Mouse (Mus musculus) CH12.LX (cell line): ENCODE results near the gene Gnptab. TPM values are rescaled to one million over a fixed set of nuclear protein-coding genes. Genes with fewer than 3 reads are reported as not detected.

ENCODE experiments used
- DNase-seq: peaks from one replicate; pipeline ENCODE4 v3.0.0-alpha.2; 2013; ENCODE audit errors: extremely low read depth
- H3K27ac ChIP-seq: 2 replicates; pipeline ENCODE4 v1.5.1; 2012; ENCODE audit warnings: low read depth, mild to moderate bottlenecking, control low read depth, moderate library complexity; ENCODE audit not compliant: insufficient read depth
- H3K27me3 ChIP-seq: replicated peaks from 2 replicates; pipeline ENCODE3; 2012; ENCODE audit warnings: inconsistent platforms
- H3K36me3 ChIP-seq, 2 experiments: replicated peaks in 1 of 2; 2 replicates each; pipeline versions ENCODE3 to v1.6.1; 2012; ENCODE audit warnings: inconsistent platforms in 1 of 2, low read length in 1 of 2, mild to moderate bottlenecking in 1 of 2, mixed read lengths in 1 of 2, moderate library complexity in 1 of 2; ENCODE audit not compliant: control insufficient read depth in 1 of 2, insufficient read depth in 1 of 2
- H3K4me1 ChIP-seq, 2 experiments: 2 replicates each; pipeline ENCODE4 v1.6.1; 2012; ENCODE audit warnings: inconsistent platforms in 1 of 2, moderate library complexity in 1 of 2; ENCODE audit not compliant: insufficient read depth in 2 of 2, control insufficient read depth in 1 of 2
- H3K4me2 ChIP-seq: 2 replicates; pipeline ENCODE4 v1.6.1; 2012; ENCODE audit warnings: low read depth, mild to moderate bottlenecking, control low read depth; ENCODE audit not compliant: poor library complexity, insufficient read depth, severe bottlenecking
- H3K4me3 ChIP-seq, 3 experiments: fragments of 150-350 bp in 1 of 3; sonication (generic) in 1 of 3; replicated peaks in 1 of 3; 2 replicates each; pipeline versions ENCODE3 to v1.5.1; 2011 to 2012; ENCODE audit warnings: low read depth in 2 of 3, low read length in 2 of 3, mild to moderate bottlenecking in 2 of 3, moderate library complexity in 2 of 3, control low read depth in 1 of 3, improper control_type of control experiment in 1 of 3, inconsistent platforms in 1 of 3, mixed read lengths in 1 of 3; ENCODE audit not compliant: poor library complexity in 1 of 3
- H3K79me2 ChIP-seq: replicated peaks from 2 replicates; pipeline ENCODE4 v1.6.1; 2012; ENCODE audit warnings: mild to moderate bottlenecking, moderate library complexity; ENCODE audit not compliant: control insufficient read depth, poor library complexity, insufficient read depth, severe bottlenecking; ENCODE audit errors: extremely low read depth
- H3K9ac ChIP-seq: 2 replicates; pipeline ENCODE4 v1.6.1; 2012; ENCODE audit warnings: low read depth, mild to moderate bottlenecking, control low read depth, moderate library complexity; ENCODE audit not compliant: insufficient read depth
- H3K9me3 ChIP-seq: replicated peaks from 2 replicates; pipeline ENCODE3; 2012; ENCODE audit warnings: low read length, inconsistent platforms, mixed read lengths
- BHLHE40 ChIP-seq: IDR thresholded peaks from 2 replicates; pipeline ENCODE4 v1.6.1; 2011; ENCODE audit warnings: mild to moderate bottlenecking, low read depth, low read length, improper control_type of control experiment
- CHD1 ChIP-seq: IDR thresholded peaks from 2 replicates; pipeline ENCODE4 v1.6.1; 2012; ENCODE audit warnings: low read depth, low read length, improper control_type of control experiment, inconsistent platforms
- CHD2 ChIP-seq: IDR thresholded peaks from 2 replicates; pipeline ENCODE4 v1.6.1; 2011; ENCODE audit warnings: low read length, improper control_type of control experiment
- E2F4 ChIP-seq: IDR thresholded peaks from 2 replicates; pipeline ENCODE4 v1.6.1; 2011; ENCODE audit warnings: low read depth, low read length, improper control_type of control experiment; ENCODE audit not compliant: insufficient replicate concordance
- ELF1 ChIP-seq: IDR thresholded peaks from 2 replicates; pipeline ENCODE4 v1.6.1; 2014; ENCODE audit warnings: low read depth, mild to moderate bottlenecking, inconsistent platforms, low read length, improper control_type of control experiment
- EP300 ChIP-seq: IDR thresholded peaks from 2 replicates; pipeline ENCODE4 v1.6.1; 2011; ENCODE audit warnings: low read length, improper control_type of control experiment
- ETS1 ChIP-seq: conservative IDR thresholded peaks from 2 replicates; pipeline ENCODE4 v1.6.1; 2012; ENCODE audit warnings: low read depth, mild to moderate bottlenecking, inconsistent platforms, low read length, improper control_type of control experiment, moderate library complexity
- IRF4 ChIP-seq: IDR thresholded peaks from 2 replicates; pipeline ENCODE4 v1.6.1; 2014; ENCODE audit warnings: low read depth, mild to moderate bottlenecking, inconsistent platforms, low read length, improper control_type of control experiment
- JUN ChIP-seq: IDR thresholded peaks from 2 replicates; pipeline ENCODE4 v1.6.1; 2011; ENCODE audit warnings: low read depth, mild to moderate bottlenecking, low read length, improper control_type of control experiment, moderate library complexity; ENCODE audit not compliant: insufficient read depth
- JUND ChIP-seq: conservative IDR thresholded peaks from 2 replicates; pipeline ENCODE4 v1.6.1; 2011; ENCODE audit warnings: low read depth, low read length, improper control_type of control experiment
- MAFK ChIP-seq: IDR thresholded peaks from 2 replicates; pipeline ENCODE4 v1.6.1; 2011; ENCODE audit warnings: low read length, improper control_type of control experiment; ENCODE audit not compliant: insufficient replicate concordance
- MAX ChIP-seq: IDR thresholded peaks from 2 replicates; pipeline ENCODE4 v1.6.1; 2011; ENCODE audit warnings: low read length, improper control_type of control experiment
- MAZ ChIP-seq: IDR thresholded peaks from 2 replicates; pipeline ENCODE4 v1.6.1; 2012; ENCODE audit warnings: low read depth, mild to moderate bottlenecking, inconsistent platforms, low read length, improper control_type of control experiment, moderate library complexity
- MEF2A ChIP-seq: IDR thresholded peaks from 2 replicates; pipeline ENCODE4 v1.6.1; 2014; ENCODE audit warnings: low read depth, mild to moderate bottlenecking, inconsistent platforms, low read length, improper control_type of control experiment, borderline replicate concordance
- MYC ChIP-seq: IDR thresholded peaks from 2 replicates; pipeline ENCODE4 v1.6.1; 2011; ENCODE audit warnings: low read depth, mild to moderate bottlenecking, improper control_type of control experiment, low read length
- NELFE ChIP-seq: IDR thresholded peaks from 2 replicates; pipeline ENCODE4 v1.6.1; 2011; ENCODE audit warnings: low read depth, low read length, improper control_type of control experiment
- NRF1 ChIP-seq: IDR thresholded peaks from 2 replicates; pipeline ENCODE4 v1.6.1; 2014; ENCODE audit warnings: low read depth, mild to moderate bottlenecking, inconsistent platforms, low read length, improper control_type of control experiment, moderate library complexity
- RAD21 ChIP-seq: IDR thresholded peaks from 2 replicates; pipeline ENCODE4 v1.6.1; 2011; ENCODE audit warnings: low read depth, mild to moderate bottlenecking, low read length, improper control_type of control experiment, moderate library complexity
- RCOR1 ChIP-seq: conservative IDR thresholded peaks from 2 replicates; pipeline ENCODE4 v1.6.1; 2012; ENCODE audit warnings: low read depth, mild to moderate bottlenecking, inconsistent platforms, low read length, improper control_type of control experiment
- SMC3 ChIP-seq: IDR thresholded peaks from 2 replicates; pipeline ENCODE4 v1.6.1; 2011; ENCODE audit warnings: low read depth, low read length, improper control_type of control experiment
- TBP ChIP-seq: conservative IDR thresholded peaks from 2 replicates; pipeline ENCODE4 v1.6.1; 2011; ENCODE audit warnings: low read depth, low read length, improper control_type of control experiment
- UBTF ChIP-seq: IDR thresholded peaks from 2 replicates; pipeline ENCODE4 v1.6.1; 2012; ENCODE audit warnings: low read depth, mild to moderate bottlenecking, inconsistent platforms, low read length, improper control_type of control experiment, moderate library complexity
- USF2 ChIP-seq: conservative IDR thresholded peaks from 2 replicates; pipeline ENCODE4 v1.6.1; 2011; ENCODE audit warnings: low read depth, low read length, improper control_type of control experiment
- ZC3H11A ChIP-seq: IDR thresholded peaks from 2 replicates; pipeline ENCODE4 v1.6.1; 2012; ENCODE audit warnings: low read depth, mild to moderate bottlenecking, inconsistent platforms, low read length, improper control_type of control experiment
- ZNF384 ChIP-seq: IDR thresholded peaks from 2 replicates; pipeline ENCODE4 v1.6.1; 2012; ENCODE audit warnings: low read depth, low read length, improper control_type of control experiment, inconsistent platforms
- dilution Hi-C: fragments of 300-500 bp; cut with MboI; formaldehyde crosslinking; loops from 2 replicates; pipeline ENCODE4 v1.14.3; 2020; ENCODE audit warnings: low sequenced_read_pairs; ENCODE audit not compliant: extremely low pct_unique_long_range_greater_than_20kb, extremely low pct_ligation_motif_present
- in situ Hi-C: fragments of 300-500 bp; cut with MboI; formaldehyde crosslinking; loops from 3 replicates; pipeline ENCODE4 v1.14.3; 2019; ENCODE audit warnings: low sequenced_read_pairs, low pct_ligation_motif_present, low pct_unique_long_range_greater_than_20kb, mixed read lengths
- polyA plus RNA-seq: library from polyadenylated mRNA; unstranded; fragments of >175 nt; gene quantifications from 2 replicates; pipeline ENCODE4 v1.2.1, GENCODE M21; 2012; ENCODE audit warnings: low read depth; ENCODE audit not compliant: insufficient read length
- total RNA-seq, 2 experiments: library from RNA; depleted of rRNA; stranded (reverse); fragments of 300-350 nt in 1 of 2; fragments of >200 nt in 1 of 2; gene quantifications; 2 replicates each; pipeline ENCODE4 v1.2.3; 2012 to 2014

The Gnptab gene
- total and polyA plus RNA-seq, 3 experiments = 13.2 to 38.2 (median 18.0) TPM

- dilution Hi-C loops = no loop called here
- Histone ChIP-seq H3K9me3 (no peaks in the 10 kb centered on the region), H3K27ac (peak overlapping the region; percentile 39), H3K4me2 (peak overlapping the region; percentile 79), H3K79me2 (peaks cover 8% of the 10 kb centered on the region; the same call in 1 of the 2 replicates), H3K4me1 (peaks cover 17 to 74% of the 10 kb centered on the region in 2 experiments), H3K36me3 (peaks cover 3 to 23% of the 10 kb centered on the region in 2 experiments), H3K4me3 (no peak overlapping the region), H3K9ac (peak overlapping the region; percentile 6), H3K27me3 (no peaks in the 10 kb centered on the region)
- in situ Hi-C loops = no loop called here
- no peak for DNase-seq
- TF ChIP-seq TBP (no peak), MEF2A (peak; percentile 89), EP300 (0 out of 2 replicates have a peak, but pooled peaks have one; percentile 6), IRF4 (peak; percentile 65), CHD2 (no peak), CHD1 (no peak), JUND (0 out of 2 replicates have a peak, but pooled peaks have one; percentile 48), JUN (peak; percentile 36), RCOR1 (no peak), ELF1 (no peak), NRF1 (no peak), MAFK (no peak), E2F4 (no peak), MAX (no peak), SMC3 (no peak), ZC3H11A (no peak), ETS1 (peak; percentile 68), USF2 (no peak), ZNF384 (no peak)
- TF ChIP-seq, all 38 proteins: peak for 6
Observed at GRCm38 (mm10) chr10:88407875-88408631, 29.1 kb downstream of the Gnptab start.

GRCm38 (mm10) chr10:88409751-88410150, 30.8 kb downstream of the Gnptab start:
- H3K9ac ChIP-seq = peak overlapping the region; percentile 28
- peaks cover 5 to 33% of the 10 kb centered on the region in 2 experiments for H3K36me3 ChIP-seq
- TF ChIP-seq MYC = no peak
- peak; percentile 3; the same call in 1 of the 2 replicates for TF ChIP-seq BHLHE40
- peak; percentile 70 for TF ChIP-seq JUND
- TF ChIP-seq USF2 = no peak
- peak; percentile 55 for TF ChIP-seq MEF2A
- no peak for TF ChIP-seq UBTF
- no peak for TF ChIP-seq NELFE
- peak; percentile 89 for TF ChIP-seq EP300
- TF ChIP-seq JUN = peak; percentile 59; the same call in 1 of the 2 replicates
- no peak for TF ChIP-seq RCOR1
- peak; percentile 70 for TF ChIP-seq ETS1
- no peak for TF ChIP-seq MAZ
- TF ChIP-seq IRF4 = peak; percentile 84
- no peak for TF ChIP-seq RAD21
- in situ Hi-C loops = no loop called here
- H3K4me1 ChIP-seq = peaks cover 14 to 69% of the 10 kb centered on the region in 2 experiments
- H3K4me2 ChIP-seq = 0 out of 2 replicates have a peak overlapping the region, but pooled peaks have one; percentile 22
- H3K9me3 ChIP-seq = no peaks in the 10 kb centered on the region
- peak overlapping the region; percentile 72; the same call in 1 of the 2 replicates for H3K27ac ChIP-seq
- no peak for DNase-seq
- dilution Hi-C loops = no loop called here
- H3K4me3 ChIP-seq = no peak overlapping the region
- H3K79me2 ChIP-seq = peaks cover 8% of the 10 kb centered on the region; the same call in 1 of the 2 replicates
- H3K27me3 ChIP-seq = no peaks in the 10 kb centered on the region
